Mouse (Mus musculus): ENCODE results near the gene Pdk1.

Pdk1 gene

GRCm38 (mm10) chr2:71938716-71939393, 65.8 kb downstream of the Pdk1 start:
- no peak for DNase-seq (ENCODE audit: low spot score)

GRCm38 (mm10) chr2:71941005-71941720, 68.1 kb downstream of the Pdk1 start:
- no peak for DNase-seq (ENCODE audit: low spot score)

- no peak for DNase-seq (ENCODE audit: low spot score)
These were observed 68.7 kb downstream of the Pdk1 start for GRCm38 (mm10) chr2:71941721-71942087.

GRCm38 (mm10) chr2:71951212-71951611, 78.2 kb downstream of the Pdk1 start:
- DNase-seq (ENCODE audit: low spot score), result no peak
